Mouse (Mus musculus) bone marrow macrophage, adult 2 months (primary cell): ENCODE data around the gene Raph1.

Experiments
- CTCF ChIP-seq: IDR thresholded peaks from 2 replicates; pipeline ENCODE4 v1.5.1; 2012; ENCODE audit warnings: low read depth, mild to moderate bottlenecking, low read length, moderate library complexity
- POLR2A ChIP-seq: IDR thresholded peaks from 2 replicates; pipeline ENCODE4 v1.6.1; 2012; ENCODE audit warnings: mild to moderate bottlenecking, low read depth, low read length, borderline replicate concordance

DNA sequence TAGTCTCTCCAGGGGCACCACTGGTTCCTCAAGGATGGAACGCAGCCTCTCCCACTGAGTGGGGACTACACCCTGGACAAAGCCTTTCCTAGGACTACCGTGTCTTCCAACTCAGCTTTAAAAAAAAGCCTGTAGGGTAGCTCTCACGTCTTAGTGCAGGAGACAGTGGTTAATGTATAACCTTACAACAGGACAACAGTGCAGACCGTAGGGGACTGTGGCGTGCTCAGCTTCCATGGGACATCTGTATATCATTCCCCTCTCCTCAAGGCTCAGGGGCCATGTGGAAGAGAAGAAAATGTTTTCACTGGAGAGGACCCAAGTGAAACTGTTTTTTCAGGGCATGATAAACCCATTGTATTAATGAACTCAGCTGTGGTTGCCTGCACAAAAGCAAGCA is 74.5 kb downstream of the Raph1 start:
- no peak for TF ChIP-seq CTCF
- TF ChIP-seq POLR2A: no peak
